Mouse (Mus musculus) testis, adult 2 months (tissue): Measurements from ENCODE around the gene Mta1. TPM values are rescaled to one million over a fixed set of nuclear protein-coding genes. Genes with fewer than 3 reads are reported as not detected.

ENCODE experiments used
- H3K27ac ChIP-seq: fragments of 200-500 bp; 2 replicates; pipeline ENCODE4 v1.5.1; 2012; ENCODE audit warnings: low read depth, low read length; ENCODE audit not compliant: control insufficient read depth, insufficient read depth
- H3K27me3 ChIP-seq: fragments of 200-500 bp; 2 replicates; pipeline ENCODE4 v1.6.1; 2012; ENCODE audit warnings: mild to moderate bottlenecking, low read length, moderate library complexity; ENCODE audit not compliant: control insufficient read depth, insufficient read depth
- H3K36me3 ChIP-seq: fragments of 200-500 bp; 2 replicates; pipeline ENCODE4 v1.6.1; 2012; ENCODE audit warnings: mild to moderate bottlenecking, low read length; ENCODE audit not compliant: control insufficient read depth, insufficient read depth
- H3K4me1 ChIP-seq: fragments of 200-500 bp; 2 replicates; pipeline ENCODE4 v1.6.1; 2012; ENCODE audit warnings: low read length; ENCODE audit not compliant: control insufficient read depth, insufficient read depth
- H3K4me3 ChIP-seq: fragments of 200-500 bp; 2 replicates; pipeline ENCODE4 v1.5.1; 2012; ENCODE audit warnings: low read depth, mild to moderate bottlenecking, low read length, moderate library complexity, mixed read lengths; ENCODE audit not compliant: control insufficient read depth
- CTCF ChIP-seq: fragments of 200-500 bp; IDR thresholded peaks from 2 replicates; pipeline ENCODE4 v1.5.1; 2012; ENCODE audit warnings: low read depth, mild to moderate bottlenecking, inconsistent platforms, low read length, moderate library complexity; ENCODE audit not compliant: control insufficient read depth, insufficient read depth, insufficient replicate concordance
- POLR2A ChIP-seq: fragments of 200-500 bp; IDR thresholded peaks from 2 replicates; pipeline ENCODE4 v1.6.1; 2012; ENCODE audit warnings: low read depth, mild to moderate bottlenecking, inconsistent platforms, low read length, moderate library complexity; ENCODE audit not compliant: control insufficient read depth
- polyA plus RNA-seq: library from polyadenylated mRNA; depleted of rRNA; stranded (reverse); fragments of >200 nt; gene quantifications from 2 replicates; pipeline ENCODE4 v1.2.3, GENCODE M21; 2012

The Mta1 gene
- polyA plus RNA-seq, 1 experiment, result 57.9 TPM

DNA sequence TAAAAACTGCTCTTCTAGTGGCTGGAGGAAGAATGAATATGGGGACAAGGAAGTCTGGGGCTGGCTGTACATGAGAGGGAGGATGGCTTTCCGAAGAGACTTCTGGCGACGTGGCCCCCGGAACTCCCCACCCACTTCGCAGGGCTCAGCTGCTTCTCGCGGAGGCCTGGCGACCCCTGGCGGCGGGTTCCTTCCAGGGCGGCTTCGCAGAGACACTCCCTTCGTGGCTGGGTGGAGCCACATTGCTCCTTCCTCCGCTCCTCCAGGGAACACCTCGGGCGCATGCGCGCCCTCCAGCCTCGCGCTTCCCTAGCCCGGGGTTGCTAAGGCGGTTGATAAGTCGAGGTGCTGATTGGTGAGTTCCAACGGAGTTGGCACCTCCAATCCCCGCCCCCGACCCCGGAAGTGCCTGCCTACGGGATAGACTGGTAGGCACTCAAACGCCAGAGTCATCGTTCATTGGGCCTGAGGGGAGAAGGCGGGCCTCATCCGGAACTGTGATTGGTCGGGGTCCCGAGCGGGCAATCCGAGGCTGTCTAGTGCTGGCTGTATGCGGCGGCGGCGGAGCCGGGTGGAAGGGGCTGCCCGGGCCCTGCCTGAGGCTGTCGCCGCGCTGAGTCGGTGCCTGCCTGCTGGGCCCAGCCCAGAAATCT is 57.9 kb downstream of the Mta1 start, which contains the start of gene Tedc1:
Gene Tedc1 (plus strand): TSS at position 535 of the 653 bp plus-strand sequence.
- H3K4me1 ChIP-seq, result peaks cover 35% of the 10 kb centered on the region
- H3K36me3 ChIP-seq, result no peaks in the 10 kb centered on the region; the same call in 1 of the 2 replicates
- H3K27ac ChIP-seq, result peak within 1 kb of the TSS; percentile 83
- TF ChIP-seq POLR2A (peak; percentile 31; the same call in 1 of the 2 replicates), CTCF (peak; percentile 73; the same call in 1 of the 2 replicates)
- peak within 1 kb of the TSS; percentile 94 for H3K4me3 ChIP-seq
- H3K27me3 ChIP-seq, result no peaks in the 10 kb centered on the region

DNA sequence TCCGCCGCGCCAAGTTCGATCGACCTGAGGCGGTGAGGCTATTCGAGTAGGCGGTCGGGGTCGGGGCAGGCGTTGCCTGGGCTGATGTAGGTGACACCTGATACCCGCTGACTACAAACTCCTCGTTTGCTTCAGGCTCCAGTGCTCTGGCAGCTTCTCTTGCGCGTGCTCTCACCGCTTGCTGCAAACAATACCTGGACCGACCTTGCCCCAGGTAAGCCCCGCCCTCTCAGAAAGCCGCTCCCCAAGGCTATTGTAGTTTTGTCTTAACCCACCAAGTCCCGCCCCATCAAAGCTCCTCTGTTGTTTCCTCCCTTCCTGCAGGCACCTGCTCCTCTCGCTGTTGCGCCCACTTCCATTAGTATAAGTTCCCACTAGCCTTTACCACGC is 58.5 kb downstream of the Mta1 start:
- H3K4me3 ChIP-seq, result peak overlapping the region; percentile 94
- TF ChIP-seq POLR2A (no peak), CTCF (no peak)
- no peaks in the 10 kb centered on the region for H3K27me3 ChIP-seq
- H3K27ac ChIP-seq, result peak overlapping the region; percentile 70
- H3K36me3 ChIP-seq, result no peaks in the 10 kb centered on the region; the same call in 1 of the 2 replicates
- peaks cover 31% of the 10 kb centered on the region for H3K4me1 ChIP-seq

DNA sequence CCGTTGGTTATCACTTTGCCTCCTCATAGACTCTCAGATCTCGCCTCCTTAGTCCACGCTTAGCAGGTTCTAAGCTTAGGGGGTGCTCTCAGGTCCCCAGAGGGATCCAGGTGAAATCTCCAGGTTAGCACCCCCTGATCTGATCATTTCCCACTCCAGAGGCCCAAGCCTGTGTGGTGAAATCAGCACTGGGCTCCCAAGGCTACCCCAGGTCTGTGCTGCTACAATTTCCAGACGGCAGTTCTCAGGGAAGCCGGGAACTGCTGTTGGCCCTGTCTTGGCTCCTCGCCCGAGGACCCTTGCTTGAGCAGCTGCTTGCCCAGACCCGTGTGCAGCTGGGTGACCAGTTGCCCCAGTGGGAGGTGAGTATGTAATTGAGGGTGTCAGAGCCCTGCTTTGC is 58.9 kb downstream of the Mta1 start:
- Histone ChIP-seq H3K27me3 (no peaks in the 10 kb centered on the region), H3K27ac (no peak overlapping the region), H3K36me3 (no peaks in the 10 kb centered on the region; the same call in 1 of the 2 replicates), H3K4me1 (peaks cover 28% of the 10 kb centered on the region), H3K4me3 (peak overlapping the region; percentile 94)
- TF ChIP-seq POLR2A (no peak), CTCF (no peak)

DNA sequence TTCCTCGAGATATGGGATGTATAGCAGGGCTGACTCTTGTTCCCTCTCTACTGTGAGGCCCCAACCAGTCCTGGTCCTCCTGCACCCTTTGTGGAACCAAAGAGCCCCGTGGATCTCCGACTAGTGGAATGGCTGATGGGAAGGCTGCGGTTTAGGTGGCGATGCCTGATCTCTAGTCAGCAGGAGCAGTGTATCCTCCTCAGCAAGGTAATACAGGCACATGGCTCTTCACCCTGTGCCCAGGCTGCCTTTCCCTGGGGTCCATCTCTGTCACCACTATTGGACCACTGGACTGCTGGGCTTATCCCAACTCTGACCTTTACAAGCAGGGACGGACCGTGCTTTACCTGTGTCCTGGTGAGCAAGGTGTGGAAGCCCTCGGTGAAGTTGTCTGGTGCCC is 59.4 kb downstream of the Mta1 start:
- H3K4me1 ChIP-seq, result peaks cover 23% of the 10 kb centered on the region
- H3K36me3 ChIP-seq, result no peaks in the 10 kb centered on the region; the same call in 1 of the 2 replicates
- H3K27ac ChIP-seq, result no peak overlapping the region
- no peak for TF ChIP-seq CTCF
- TF ChIP-seq POLR2A, result no peak
- no peaks in the 10 kb centered on the region for H3K27me3 ChIP-seq
- H3K4me3 ChIP-seq, result peak overlapping the region; percentile 94

DNA sequence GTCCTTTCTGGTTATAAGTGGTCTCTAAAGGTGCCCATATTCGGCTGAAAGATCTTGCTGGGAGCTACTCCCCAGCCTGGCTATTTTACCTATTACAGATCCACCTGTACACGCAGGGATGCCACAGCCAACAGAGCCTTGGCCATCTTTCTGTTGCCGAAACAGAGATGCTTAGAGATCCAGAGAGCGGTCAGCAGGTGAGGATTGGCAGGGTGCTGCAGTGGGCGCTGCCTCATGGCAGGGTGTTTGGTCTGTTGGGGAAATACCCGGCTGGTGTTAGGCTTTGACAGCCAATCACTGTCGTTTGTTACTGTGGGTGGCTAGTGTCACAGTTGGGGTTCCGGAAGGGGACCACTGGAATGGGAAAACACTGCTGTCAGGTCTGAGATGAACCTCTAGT is 59.9 kb downstream of the Mta1 start:
- TF ChIP-seq POLR2A, result no peak
- no peak for TF ChIP-seq CTCF
- no peaks in the 10 kb centered on the region for H3K27me3 ChIP-seq
- no peak overlapping the region for H3K4me3 ChIP-seq
- H3K36me3 ChIP-seq, result no peaks in the 10 kb centered on the region; the same call in 1 of the 2 replicates
- H3K27ac ChIP-seq, result no peak overlapping the region
- H3K4me1 ChIP-seq, result peaks cover 23% of the 10 kb centered on the region

DNA sequence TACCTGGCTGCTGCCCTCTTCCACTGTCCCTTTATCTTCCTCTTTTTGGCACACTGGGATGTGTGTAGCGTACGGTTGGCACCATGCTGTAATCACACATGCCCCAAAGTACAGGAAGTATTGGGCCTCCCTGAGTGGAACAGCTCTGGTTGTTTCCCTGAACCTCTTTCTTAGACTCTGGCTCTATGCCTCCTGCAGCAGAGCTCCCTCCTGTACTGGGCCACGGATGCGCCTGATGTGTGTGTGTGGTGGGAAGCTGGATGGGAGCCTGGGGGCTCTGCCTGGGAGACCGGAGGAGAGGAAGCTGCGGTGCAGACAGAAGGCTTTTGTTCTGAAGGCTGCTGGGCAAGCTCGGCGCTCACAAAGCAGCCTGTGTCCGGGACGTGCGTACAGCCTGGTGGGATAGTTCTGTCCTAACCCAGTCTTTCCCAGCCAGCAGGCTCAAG is 65.5 kb downstream of the Mta1 start:
- TF ChIP-seq CTCF, result no peak
- no peak for TF ChIP-seq POLR2A
- H3K27ac ChIP-seq, result no peak overlapping the region
- H3K27me3 ChIP-seq, result no peaks in the 10 kb centered on the region
- no peak overlapping the region for H3K4me3 ChIP-seq
- H3K36me3 ChIP-seq, result peaks cover 2% of the 10 kb centered on the region; the same call in 1 of the 2 replicates
- H3K4me1 ChIP-seq, result no peaks in the 10 kb centered on the region

DNA sequence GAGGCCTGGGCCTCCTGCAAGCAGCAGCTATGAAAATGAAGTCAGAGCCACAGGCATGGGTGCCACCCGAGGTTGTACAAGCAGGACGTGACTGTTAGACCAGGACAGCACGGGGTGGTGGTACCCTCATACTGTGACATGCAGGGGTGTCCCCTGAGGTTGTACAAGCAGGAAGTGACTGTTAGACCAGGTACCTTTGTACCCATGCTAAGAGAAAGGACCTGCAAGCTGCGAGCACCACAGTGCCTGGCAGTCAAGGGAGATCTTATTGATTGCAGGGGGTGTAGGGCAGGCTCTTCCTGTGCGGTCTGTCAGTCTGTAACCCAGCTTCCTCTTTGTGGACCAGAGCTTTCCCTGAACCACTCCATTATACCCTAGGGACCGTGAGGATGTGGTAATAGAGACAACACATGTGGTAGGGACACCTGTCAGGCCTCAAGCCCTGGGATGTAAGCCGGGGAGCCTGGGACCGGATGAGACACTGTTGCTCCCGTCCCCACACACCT is 70.0 kb downstream of the Mta1 start:
- TF ChIP-seq POLR2A, result no peak
- no peak for TF ChIP-seq CTCF
- H3K4me3 ChIP-seq, result no peak overlapping the region
- no peaks in the 10 kb centered on the region for H3K4me1 ChIP-seq
- H3K27me3 ChIP-seq, result no peaks in the 10 kb centered on the region
- H3K27ac ChIP-seq, result no peak overlapping the region
- H3K36me3 ChIP-seq, result peaks cover 2% of the 10 kb centered on the region; the same call in 1 of the 2 replicates
